Mouse (Mus musculus): ENCODE results near the gene Olfr1170. TPM values are rescaled to one million over a fixed set of nuclear protein-coding genes. Genes with fewer than 3 reads are reported as not detected.

The Olfr1170 gene
- not detected in 2 replicates for polyA plus RNA-seq (2015; fragmentation: Nextera tagmentation; extraction: Ambion mirVana)

DNA sequence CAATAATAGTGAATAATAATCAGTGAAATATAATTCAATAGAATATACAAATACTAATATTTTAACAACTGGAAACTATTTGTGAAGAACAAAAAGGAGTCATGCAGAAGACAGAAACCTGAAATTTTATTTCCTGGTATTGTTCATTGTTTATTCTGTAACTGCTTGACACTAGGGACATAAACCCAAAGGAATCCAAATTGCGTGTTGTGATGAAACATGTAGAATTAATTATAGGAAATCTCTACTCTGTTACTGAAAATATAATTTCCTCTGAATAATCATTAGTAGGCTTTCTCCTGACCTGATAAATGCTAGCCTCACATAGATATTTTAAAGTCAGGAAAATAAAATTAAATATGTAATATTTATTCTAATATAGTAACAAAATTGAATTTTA, at the start of gene Olfr1170:
Olfr1170 (minus strand) TSS at position 101 of the 400 bp plus-strand sequence.
- Histone ChIP-seq H3K4me1 (no peaks in the 10 kb centered on the region), H3K9ac (no peak within 1 kb of the TSS), H3K9me3 (no peaks in the 10 kb centered on the region), H3K27ac (no peak within 1 kb of the TSS), H3K4me3 (no peak within 1 kb of the TSS), H3K36me3 (no peaks in the 10 kb centered on the region), H3K4me2 (no peak within 1 kb of the TSS), H3K27me3 (no peaks in the 10 kb centered on the region)
- ATAC-seq (ENCODE audit: borderline replicate concordance, extremely low read depth, low FRiP score, low TSS enrichment): no peak
- WGBS: 82% methylated on average over 1 of the region's 1 CpGs

GRCm38 (mm10) chr2:88220784-88221183, 7.3 kb downstream of the Olfr1170 start:
- no peak for ATAC-seq (ENCODE audit: borderline replicate concordance, extremely low read depth, low FRiP score, low TSS enrichment)
- WGBS: 93% methylated on average over 1 of the region's 1 CpGs
- Histone ChIP-seq H3K4me2 (no peak overlapping the region), H3K4me1 (no peaks in the 10 kb centered on the region), H3K9ac (no peak overlapping the region), H3K9me3 (no peaks in the 10 kb centered on the region), H3K27ac (no peak overlapping the region), H3K36me3 (no peaks in the 10 kb centered on the region), H3K27me3 (no peaks in the 10 kb centered on the region), H3K4me3 (no peak overlapping the region)

GRCm38 (mm10) chr2:88181580-88181979, 46.6 kb downstream of the Olfr1170 start, which contains the start of gene Olfr1168:
Olfr1168 (plus strand) TSS chr2:88181880.
- 85% methylated on average over 2 of the region's 2 CpGs for WGBS
- H3K9me3 ChIP-seq: no peaks in the 10 kb centered on the region

More at GRCm38 (mm10) chr2:88181580-88181979, 46.6 kb downstream of the Olfr1170 start, which contains the start of gene Olfr1168:
- Histone ChIP-seq H3K27me3 (no peaks in the 10 kb centered on the region), H3K4me3 (no peak within 1 kb of the TSS), H3K4me1 (no peaks in the 10 kb centered on the region), H3K4me2 (no peak within 1 kb of the TSS), H3K27ac (no peak within 1 kb of the TSS), H3K36me3 (no peaks in the 10 kb centered on the region), H3K9ac (no peak within 1 kb of the TSS)
- no peak for ATAC-seq (ENCODE audit: borderline replicate concordance, extremely low read depth, low FRiP score, low TSS enrichment)

Other genes with a start within 250 kb of the Olfr1170 start
- not detected in 2 replicates for gene Olfr1158, start 238.2 kb downstream of the Olfr1170 start, polyA plus RNA-seq (2015; fragmentation: Nextera tagmentation; extraction: Ambion mirVana)
- gene Olfr1160, start 220.1 kb downstream of the Olfr1170 start, polyA plus RNA-seq (2015; fragmentation: Nextera tagmentation; extraction: Ambion mirVana): not detected in 2 replicates
- not detected in 2 replicates for gene Olfr1161, start 205.6 kb downstream of the Olfr1170 start, polyA plus RNA-seq (2015; fragmentation: Nextera tagmentation; extraction: Ambion mirVana)
- 0.05 TPM in 1 of 2 replicates, not detected in the other for gene Olfr73, start 190.6 kb downstream of the Olfr1170 start, polyA plus RNA-seq (2015; fragmentation: Nextera tagmentation; extraction: Ambion mirVana)
- not detected in 2 replicates for gene Olfr1162, start 177.2 kb downstream of the Olfr1170 start, polyA plus RNA-seq (2015; fragmentation: Nextera tagmentation; extraction: Ambion mirVana)
- gene Olfr1163, start 156.5 kb downstream of the Olfr1170 start, polyA plus RNA-seq (2015; fragmentation: Nextera tagmentation; extraction: Ambion mirVana): not detected in 2 replicates
- gene Olfr1164, start 134.4 kb downstream of the Olfr1170 start, polyA plus RNA-seq (2015; fragmentation: Nextera tagmentation; extraction: Ambion mirVana): not detected in 2 replicates
- gene Olfr1166, start 100.1 kb downstream of the Olfr1170 start, polyA plus RNA-seq (2015; fragmentation: Nextera tagmentation; extraction: Ambion mirVana): not detected in 2 replicates
- gene Olfr1167, start 73.1 kb downstream of the Olfr1170 start, polyA plus RNA-seq (2015; fragmentation: Nextera tagmentation; extraction: Ambion mirVana): not detected in 2 replicates
- not detected in 2 replicates for gene Olfr1168, start 46.5 kb downstream of the Olfr1170 start, polyA plus RNA-seq (2015; fragmentation: Nextera tagmentation; extraction: Ambion mirVana)
- gene Olfr1173, start 51.5 kb upstream of the Olfr1170 start, polyA plus RNA-seq (2015; fragmentation: Nextera tagmentation; extraction: Ambion mirVana): not detected in 2 replicates
- gene Olfr1174-ps, start 86.8 kb upstream of the Olfr1170 start, polyA plus RNA-seq (2015; fragmentation: Nextera tagmentation; extraction: Ambion mirVana): not detected in 2 replicates
- gene Olfr1175-ps, start 98.9 kb upstream of the Olfr1170 start, polyA plus RNA-seq (2015; fragmentation: Nextera tagmentation; extraction: Ambion mirVana): not detected in 2 replicates
- not detected in 2 replicates for gene Olfr1176, start 108.4 kb upstream of the Olfr1170 start, polyA plus RNA-seq (2015; fragmentation: Nextera tagmentation; extraction: Ambion mirVana)
- gene Olfr1177-ps, start 118.2 kb upstream of the Olfr1170 start, polyA plus RNA-seq (2015; fragmentation: Nextera tagmentation; extraction: Ambion mirVana): not detected in 2 replicates
- gene Olfr1178, start 158.7 kb upstream of the Olfr1170 start, polyA plus RNA-seq (2015; fragmentation: Nextera tagmentation; extraction: Ambion mirVana): not detected in 2 replicates
- not detected in 2 replicates for gene Olfr1179, start 178.1 kb upstream of the Olfr1170 start, polyA plus RNA-seq (2015; fragmentation: Nextera tagmentation; extraction: Ambion mirVana)
- not detected in 2 replicates for gene Olfr1180, start 190.8 kb upstream of the Olfr1170 start, polyA plus RNA-seq (2015; fragmentation: Nextera tagmentation; extraction: Ambion mirVana)
- not detected in 2 replicates for gene Olfr1181, start 197.8 kb upstream of the Olfr1170 start, polyA plus RNA-seq (2015; fragmentation: Nextera tagmentation; extraction: Ambion mirVana)
- gene Gm13757, start 220.8 kb upstream of the Olfr1170 start, polyA plus RNA-seq (2015; fragmentation: Nextera tagmentation; extraction: Ambion mirVana): not detected in 2 replicates
- not detected in 2 replicates for gene Olfr1183, start 226.5 kb upstream of the Olfr1170 start, polyA plus RNA-seq (2015; fragmentation: Nextera tagmentation; extraction: Ambion mirVana)

All from lung, embryonic 15.5 days (tissue).